Mouse (Mus musculus) limb, embryonic 12.5 days (tissue): ENCODE measurements around the gene Narf. TPM values are rescaled to one million over a fixed set of nuclear protein-coding genes. Genes with fewer than 3 reads are reported as not detected.

Source experiments
- ATAC-seq: fragments of 200-750 bp; cut with Nextera tagmentation; 2 replicates; pipeline ENCODE4 v1.8.0; 2017; ENCODE audit warnings: low read depth, moderate TSS enrichment; ENCODE audit not compliant: insufficient number of reproducible peaks, insufficient read depth, low FRiP score, low TSS enrichment
- H3K27ac ChIP-seq: fragments of 300-500 bp; sonication (generic); 2 replicates; pipeline ENCODE4 v1.5.1; 2016; ENCODE audit warnings: mild to moderate bottlenecking, moderate library complexity
- H3K27me3 ChIP-seq: fragments of 300-500 bp; sonication (generic); 2 replicates; pipeline ENCODE4 v1.6.1; 2016; ENCODE audit warnings: mild to moderate bottlenecking, moderate library complexity
- H3K36me3 ChIP-seq: fragments of 300-500 bp; sonication (generic); 2 replicates; pipeline ENCODE4 v1.6.1; 2016; ENCODE audit warnings: mild to moderate bottlenecking, moderate library complexity
- H3K4me1 ChIP-seq: fragments of 300-500 bp; sonication (generic); replicated peaks from 2 replicates; pipeline ENCODE4 v1.6.1; 2016
- H3K4me2 ChIP-seq: fragments of 300-500 bp; sonication (generic); 2 replicates; pipeline ENCODE4 v1.6.1; 2016; ENCODE audit warnings: mild to moderate bottlenecking, moderate library complexity
- H3K4me3 ChIP-seq: fragments of 300-500 bp; sonication (generic); replicated peaks from 2 replicates; pipeline ENCODE4 v1.5.1; 2016; ENCODE audit warnings: mild to moderate bottlenecking
- H3K9ac ChIP-seq: fragments of 300-500 bp; sonication (generic); replicated peaks from 2 replicates; pipeline ENCODE4 v1.6.1; 2016; ENCODE audit warnings: mild to moderate bottlenecking, moderate library complexity
- H3K9me3 ChIP-seq: fragments of 300-500 bp; sonication (generic); 2 replicates; pipeline ENCODE4 v1.6.1; 2016; ENCODE audit warnings: mild to moderate bottlenecking, moderate library complexity
- WGBS: fragments of 180-500 bp; shearing (Covaris S2); methylation state at CpG from one replicate; pipeline ENCODE4 v1.1.7; 2016; 5-methylcytosine and 5-hydroxymethylcytosine counted together
- polyA plus RNA-seq: library from polyadenylated mRNA; unstranded; fragments of >200 nt; fragmentation: Nextera tagmentation; extraction: Ambion mirVana; gene quantifications from 2 replicates; pipeline ENCODE4 v1.2.1, GENCODE M21; 2016

The Narf gene
- polyA plus RNA-seq, 1 experiment from 2014 or later: 68.4 TPM

GRCm38 (mm10) chr11:121237345-121238128 lies 484 bp downstream of the Narf start:
- Histone ChIP-seq H3K4me2 (peak overlapping the region; percentile 55), H3K9ac (peak overlapping the region; percentile 75), H3K4me3 (peak overlapping the region; percentile 76), H3K4me1 (peaks cover 16% of the 10 kb centered on the region), H3K27ac (peak overlapping the region; percentile 96), H3K9me3 (no peaks in the 10 kb centered on the region), H3K27me3 (no peaks in the 10 kb centered on the region), H3K36me3 (peaks cover 39% of the 10 kb centered on the region)
- ATAC-seq: no peak; the same call in 1 of the 2 replicates
- 7% methylated on average over 28 of the region's 28 CpGs for WGBS

- Histone ChIP-seq H3K4me2 (no peak overlapping the region), H3K9me3 (no peaks in the 10 kb centered on the region), H3K4me3 (no peak overlapping the region), H3K4me1 (peaks cover 16% of the 10 kb centered on the region), H3K27ac (no peak overlapping the region), H3K9ac (no peak overlapping the region), H3K27me3 (no peaks in the 10 kb centered on the region), H3K36me3 (peaks cover 59% of the 10 kb centered on the region)
- WGBS: 97% methylated on average over 2 of the region's 2 CpGs
- ATAC-seq: no peak
Measured at GRCm38 (mm10) chr11:121239669-121240068, 2.6 kb downstream of the Narf start.

- no peak overlapping the region for H3K4me3 ChIP-seq
- H3K27me3 ChIP-seq: no peaks in the 10 kb centered on the region
- H3K36me3 ChIP-seq: peaks cover 98% of the 10 kb centered on the region
- no peak overlapping the region for H3K27ac ChIP-seq
- H3K9me3 ChIP-seq: no peaks in the 10 kb centered on the region
- no peak for ATAC-seq
- H3K9ac ChIP-seq: no peak overlapping the region
- no peaks in the 10 kb centered on the region for H3K4me1 ChIP-seq
- 86% methylated on average over 8 of the region's 8 CpGs for WGBS
- H3K4me2 ChIP-seq: no peak overlapping the region
Measured at GRCm38 (mm10) chr11:121250196-121250595, 13.1 kb downstream of the Narf start.

GRCm38 (mm10) chr11:121259160-121260100 lies 22.4 kb downstream of the Narf start, which contains the start of gene Foxk2:
Gene Foxk2, plus strand, starts transcription at chr11:121259990.
- ATAC-seq: peak; percentile 95
- peaks cover 49% of the 10 kb centered on the region for H3K36me3 ChIP-seq

GRCm38 (mm10) chr11:121260211-121260906 lies 23.3 kb downstream of the Narf start:
- H3K9me3 ChIP-seq: no peaks in the 10 kb centered on the region
- peak overlapping the region; percentile 96 for H3K9ac ChIP-seq
- peak overlapping the region; percentile 85 for H3K27ac ChIP-seq
- peak; percentile 5; the same call in 1 of the 2 replicates for ATAC-seq
- no peaks in the 10 kb centered on the region for H3K27me3 ChIP-seq
- peak overlapping the region; percentile 99 for H3K4me3 ChIP-seq
- H3K36me3 ChIP-seq: peaks cover 47% of the 10 kb centered on the region
- H3K4me1 ChIP-seq: peaks cover 18% of the 10 kb centered on the region
- peak overlapping the region; percentile 95 for H3K4me2 ChIP-seq
- under 1% methylated on average over 56 of the region's 60 CpGs for WGBS

More at GRCm38 (mm10) chr11:121259160-121260100, 22.4 kb downstream of the Narf start, which contains the start of gene Foxk2:
- Histone ChIP-seq H3K4me2 (peak within 1 kb of the TSS; percentile 95), H3K4me3 (peak within 1 kb of the TSS; percentile 99), H3K9ac (peak within 1 kb of the TSS; percentile 96), H3K27me3 (no peaks in the 10 kb centered on the region), H3K4me1 (peaks cover 18% of the 10 kb centered on the region), H3K27ac (peak within 1 kb of the TSS; percentile 85), H3K9me3 (no peaks in the 10 kb centered on the region)
- under 1% methylated on average over 89 of the region's 91 CpGs for WGBS

GRCm38 (mm10) chr11:121261074-121261473 lies 24.0 kb downstream of the Narf start:
- 45% methylated on average over 2 of the region's 2 CpGs for WGBS
- Histone ChIP-seq H3K27me3 (no peaks in the 10 kb centered on the region), H3K4me2 (peak overlapping the region; percentile 95), H3K27ac (no peak overlapping the region), H3K9ac (peak overlapping the region; percentile 96), H3K4me3 (peak overlapping the region; percentile 99), H3K36me3 (peaks cover 47% of the 10 kb centered on the region), H3K4me1 (peaks cover 18% of the 10 kb centered on the region), H3K9me3 (no peaks in the 10 kb centered on the region)
- ATAC-seq: no peak

GRCm38 (mm10) chr11:121277516-121277915 lies 40.5 kb downstream of the Narf start:
- 87% methylated on average over 8 of the region's 8 CpGs for WGBS
- Histone ChIP-seq H3K9me3 (no peaks in the 10 kb centered on the region), H3K27me3 (no peaks in the 10 kb centered on the region), H3K4me2 (no peak overlapping the region), H3K36me3 (peaks cover 28% of the 10 kb centered on the region), H3K9ac (no peak overlapping the region), H3K4me1 (no peaks in the 10 kb centered on the region), H3K27ac (no peak overlapping the region), H3K4me3 (no peak overlapping the region)
- no peak for ATAC-seq

- Histone ChIP-seq H3K27ac (no peak overlapping the region), H3K9me3 (no peaks in the 10 kb centered on the region), H3K9ac (no peak overlapping the region), H3K4me3 (no peak overlapping the region), H3K27me3 (no peaks in the 10 kb centered on the region), H3K4me1 (no peaks in the 10 kb centered on the region), H3K4me2 (no peak overlapping the region), H3K36me3 (peaks cover 24% of the 10 kb centered on the region)
- no peak for ATAC-seq
- WGBS: 98% methylated on average over 3 of the region's 3 CpGs
Measured at GRCm38 (mm10) chr11:121278011-121278410, 41.0 kb downstream of the Narf start.

GRCm38 (mm10) chr11:121282911-121283310 lies 45.9 kb downstream of the Narf start:
- Histone ChIP-seq H3K36me3 (peaks cover 37% of the 10 kb centered on the region), H3K27ac (no peak overlapping the region), H3K9ac (no peak overlapping the region), H3K4me2 (no peak overlapping the region), H3K4me3 (no peak overlapping the region), H3K4me1 (no peaks in the 10 kb centered on the region), H3K27me3 (no peaks in the 10 kb centered on the region), H3K9me3 (no peaks in the 10 kb centered on the region)
- ATAC-seq: no peak
- 93% methylated on average over 6 of the region's 6 CpGs for WGBS

- no peak for ATAC-seq
- Histone ChIP-seq H3K4me1 (no peaks in the 10 kb centered on the region), H3K27me3 (no peaks in the 10 kb centered on the region), H3K4me3 (no peak overlapping the region), H3K27ac (no peak overlapping the region), H3K4me2 (no peak overlapping the region), H3K9me3 (no peaks in the 10 kb centered on the region), H3K9ac (no peak overlapping the region), H3K36me3 (peaks cover 88% of the 10 kb centered on the region)
- 87% methylated on average over 3 of the region's 3 CpGs for WGBS
Measured at GRCm38 (mm10) chr11:121289859-121290258, 52.8 kb downstream of the Narf start.
